Mouse (Mus musculus): ENCODE measurements at regions not wholly inside any gene's neighbourhood (a gene's known extent, or its start where the extent isn't known, plus 50 kb on each side); places are given as distances from the start of the nearest gene placed in this dataset.

- in situ Hi-C loops (cut with MboI; ENCODE audit: unreplicated experiment in 2 of 2) = no loop called here
Measured at GRCm38 (mm10) chr14:74327291-74327690, 313.3 kb upstream of the Htr2a start.

GRCm38 (mm10) chr14:74350751-74351150, 289.9 kb upstream of the Htr2a start:
- in situ Hi-C loops (cut with MboI; ENCODE audit: unreplicated experiment in 2 of 2) = no loop called here

- in situ Hi-C loops (cut with MboI; ENCODE audit: unreplicated experiment in 2 of 2) = no loop called here
Measured at GRCm38 (mm10) chr14:74352286-74352685, 288.4 kb upstream of the Htr2a start.

- in situ Hi-C loops (cut with MboI; ENCODE audit: unreplicated experiment in 2 of 2) = no loop called here
Measured at GRCm38 (mm10) chr14:74358730-74359444, 281.8 kb upstream of the Htr2a start.

- in situ Hi-C loops (cut with MboI; ENCODE audit: unreplicated experiment in 2 of 2) = no loop called here
Measured at GRCm38 (mm10) chr14:74359663-74360552, 280.7 kb upstream of the Htr2a start.

- in situ Hi-C loops (cut with MboI; ENCODE audit: unreplicated experiment in 2 of 2) = no loop called here
Measured at GRCm38 (mm10) chr14:74384481-74384880, 256.2 kb upstream of the Htr2a start.

GRCm38 (mm10) chr14:74392419-74392818, 248.2 kb upstream of the Htr2a start:
- in situ Hi-C loops (cut with MboI; ENCODE audit: unreplicated experiment in 2 of 2) = no loop called here

GRCm38 (mm10) chr14:74397202-74397601, 243.4 kb upstream of the Htr2a start:
- in situ Hi-C loops (cut with MboI; ENCODE audit: unreplicated experiment in 2 of 2) = no loop called here

- in situ Hi-C loops (cut with MboI; ENCODE audit: unreplicated experiment in 2 of 2) = no loop called here
Measured at GRCm38 (mm10) chr14:74409441-74409840, 231.2 kb upstream of the Htr2a start.

GRCm38 (mm10) chr14:74428226-74428625, 212.4 kb upstream of the Htr2a start:
- in situ Hi-C loops (cut with MboI; ENCODE audit: unreplicated experiment in 2 of 2) = no loop called here

GRCm38 (mm10) chr14:74464027-74464682, 176.5 kb upstream of the Htr2a start:
- in situ Hi-C loops (cut with MboI; ENCODE audit: unreplicated experiment in 2 of 2) = no loop called here

- in situ Hi-C loops (cut with MboI; ENCODE audit: unreplicated experiment in 2 of 2) = no loop called here
Measured at GRCm38 (mm10) chr14:74495504-74495903, 145.1 kb upstream of the Htr2a start.

- in situ Hi-C loops (cut with MboI; ENCODE audit: unreplicated experiment in 2 of 2) = no loop called here
Measured at GRCm38 (mm10) chr14:74511521-74511920, 129.1 kb upstream of the Htr2a start.

- in situ Hi-C loops (cut with MboI; ENCODE audit: unreplicated experiment in 2 of 2) = no loop called here
Measured at GRCm38 (mm10) chr14:74516451-74516850, 124.2 kb upstream of the Htr2a start.

GRCm38 (mm10) chr14:74519531-74519930, 121.1 kb upstream of the Htr2a start:
- in situ Hi-C loops (cut with MboI; ENCODE audit: unreplicated experiment in 2 of 2) = no loop called here

GRCm38 (mm10) chr14:74521669-74522068, 119.0 kb upstream of the Htr2a start:
- in situ Hi-C loops (cut with MboI; ENCODE audit: unreplicated experiment in 2 of 2) = no loop called here

- in situ Hi-C loops (cut with MboI; ENCODE audit: unreplicated experiment in 2 of 2) = no loop called here
Measured at GRCm38 (mm10) chr14:74527246-74527645, 113.4 kb upstream of the Htr2a start.

- in situ Hi-C loops (cut with MboI; ENCODE audit: unreplicated experiment in 2 of 2) = no loop called here
Measured at GRCm38 (mm10) chr14:74529368-74529951, 111.2 kb upstream of the Htr2a start.

GRCm38 (mm10) chr14:74538187-74538586, 102.5 kb upstream of the Htr2a start:
- in situ Hi-C loops (cut with MboI; ENCODE audit: unreplicated experiment in 2 of 2) = no loop called here

GRCm38 (mm10) chr14:74544028-74544427, 96.6 kb upstream of the Htr2a start:
- in situ Hi-C loops (cut with MboI; ENCODE audit: unreplicated experiment in 2 of 2) = no loop called here

GRCm38 (mm10) chr14:74551091-74551490, 89.5 kb upstream of the Htr2a start:
- in situ Hi-C loops (cut with MboI; ENCODE audit: unreplicated experiment in 2 of 2) = no loop called here
